Mouse (Mus musculus) T-helper 17 cell (primary cell): ENCODE measurements around the gene Wwox.

Experiments used
- in situ Hi-C, 2 experiments: fragments of 300-600 bp; cut with MboI, MseI; formaldehyde crosslinking; loops; 1 replicate in 1 of 2; 2 replicates in 1 of 2; pipeline ENCODE4 v1.15.1; 2025; ENCODE audit warnings: high pct_unique_total_duplicates in 2 of 2

Gene Wwox

GRCm38 (mm10) chr8:114468526-114469207 lies 29.2 kb downstream of the Wwox start:
- in situ Hi-C loops, result no loop called here

GRCm38 (mm10) chr8:114469208-114469590 lies 29.7 kb downstream of the Wwox start:
- in situ Hi-C loops, result no loop called here

DNA sequence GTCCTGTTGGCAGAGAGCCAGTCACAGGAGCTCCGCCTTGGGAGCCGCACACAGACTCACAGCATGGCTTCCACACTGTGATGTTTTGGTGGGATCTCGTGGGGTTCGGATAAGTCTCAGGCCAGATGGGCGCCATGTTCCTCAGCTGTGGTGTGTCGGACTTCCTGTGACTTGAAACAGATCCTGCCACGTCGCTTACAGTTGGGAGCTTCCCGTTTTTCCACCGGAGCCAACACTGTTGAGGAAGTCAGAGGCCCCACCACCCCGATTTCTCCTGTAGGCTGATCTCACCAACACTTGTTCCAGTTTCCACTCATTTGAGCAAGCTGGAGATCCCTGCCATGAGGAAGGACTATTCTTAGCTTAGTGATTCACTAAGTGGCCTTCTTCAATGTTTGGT lies 34.1 kb downstream of the Wwox start:
- in situ Hi-C loops, result loop anchor here in 1 of 2 experiments (10.0 kb wide), 1 partner anchor 801 kb away; no protein-coding TSS in a partner anchor

- in situ Hi-C loops, result loop anchor here in 1 of 2 experiments (10.0 kb wide), 1 partner anchor 798 kb away; no protein-coding TSS in a partner anchor
These were observed 37.5 kb downstream of the Wwox start for GRCm38 (mm10) chr8:114476919-114477318.

GRCm38 (mm10) chr8:114477790-114478189 lies 38.3 kb downstream of the Wwox start:
- in situ Hi-C loops, result loop anchor here in 1 of 2 experiments (10.0 kb wide), 1 partner anchor 797 kb away; no protein-coding TSS in a partner anchor

GRCm38 (mm10) chr8:114479749-114480148 lies 40.3 kb downstream of the Wwox start:
- in situ Hi-C loops, result loop anchor here in 1 of 2 experiments (10.0 kb wide), 1 partner anchor 795 kb away; no protein-coding TSS in a partner anchor

DNA sequence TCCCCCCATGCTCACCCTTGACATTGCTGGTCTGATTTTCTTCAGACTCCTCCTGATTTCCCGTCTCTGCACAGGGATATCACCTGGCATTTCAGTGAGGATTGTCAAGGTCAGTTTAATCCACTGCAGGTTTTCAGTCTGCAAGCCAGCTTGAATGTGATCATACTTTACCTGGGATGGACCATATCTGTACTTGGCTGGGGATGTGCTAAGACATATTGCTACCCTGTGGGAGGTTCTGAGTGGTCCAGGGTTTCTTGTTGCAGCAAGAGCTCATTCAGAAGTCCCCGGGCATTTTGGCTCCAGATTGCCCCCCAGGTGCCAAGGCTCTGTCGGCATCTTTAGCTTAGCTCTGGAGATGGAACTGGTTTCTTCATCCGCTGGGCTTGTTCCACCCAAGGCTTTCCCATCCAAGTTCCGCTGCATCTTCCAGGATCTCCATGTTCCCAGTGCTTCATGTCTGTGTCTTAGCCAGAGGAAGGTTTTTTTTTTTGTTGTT lies 52.3 kb downstream of the Wwox start:
- in situ Hi-C loops, result no loop called here

GRCm38 (mm10) chr8:114499448-114500144 lies 60.1 kb downstream of the Wwox start:
- in situ Hi-C loops, result loop anchor here in 1 of 2 experiments (10.0 kb wide), 1 partner anchor 825 kb away; no protein-coding TSS in a partner anchor

DNA sequence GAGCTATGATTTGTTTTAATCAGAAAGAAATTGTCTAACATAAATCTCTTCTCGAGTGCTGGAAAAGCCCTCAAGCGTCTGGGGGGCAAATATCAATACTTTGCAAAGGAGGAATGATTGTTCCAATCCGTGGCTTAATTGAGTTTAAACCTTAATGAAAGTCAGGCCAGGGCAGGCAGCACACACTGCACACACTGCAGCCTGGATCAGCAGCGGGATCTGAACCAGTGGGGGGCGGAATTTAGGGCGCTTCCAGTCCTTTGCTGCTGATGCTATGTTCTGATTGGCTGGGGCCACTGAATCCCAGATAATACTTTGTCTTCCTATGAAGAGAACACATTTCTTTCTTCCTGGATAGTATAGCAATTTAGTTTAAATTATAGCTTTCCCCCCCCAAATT lies 62.5 kb downstream of the Wwox start:
- in situ Hi-C loops, result loop anchor here in 1 of 2 experiments (10.0 kb wide), 1 partner anchor 823 kb away; no protein-coding TSS in a partner anchor

DNA sequence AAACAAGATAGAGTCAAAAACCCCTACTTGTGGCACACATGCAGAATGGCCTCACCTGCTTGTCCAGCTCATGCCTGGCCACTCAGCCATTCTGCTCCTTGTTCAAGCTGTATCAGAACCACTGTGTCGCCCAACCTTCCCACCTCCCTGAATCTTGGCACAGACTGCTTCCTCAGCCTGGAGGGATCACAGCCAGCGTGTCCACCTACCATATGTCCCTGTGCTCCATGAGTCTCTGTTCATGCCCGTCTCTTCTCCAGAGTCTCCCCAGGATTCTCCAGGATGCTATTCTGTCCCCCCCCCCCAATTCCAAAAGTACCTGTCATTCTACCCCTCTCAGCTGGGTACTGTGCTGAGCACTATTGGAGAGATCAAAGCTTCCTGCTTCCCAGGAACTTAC lies 63.7 kb downstream of the Wwox start:
- in situ Hi-C loops, result loop anchor here in 1 of 2 experiments (10.0 kb wide), 1 partner anchor 822 kb away; no protein-coding TSS in a partner anchor

GRCm38 (mm10) chr8:114504889-114505288 lies 65.4 kb downstream of the Wwox start:
- in situ Hi-C loops, result loop anchor here in 1 of 2 experiments (10.0 kb wide), 1 partner anchor 820 kb away; no protein-coding TSS in a partner anchor

GRCm38 (mm10) chr8:114505351-114506347 lies 66.2 kb downstream of the Wwox start:
- in situ Hi-C loops, result loop anchor here in 1 of 2 experiments (10.0 kb wide), 1 partner anchor 819 kb away; no protein-coding TSS in a partner anchor

GRCm38 (mm10) chr8:114507404-114507803 lies 67.9 kb downstream of the Wwox start:
- in situ Hi-C loops, result loop anchor here in 1 of 2 experiments (10.0 kb wide), 1 partner anchor 817 kb away; no protein-coding TSS in a partner anchor

DNA sequence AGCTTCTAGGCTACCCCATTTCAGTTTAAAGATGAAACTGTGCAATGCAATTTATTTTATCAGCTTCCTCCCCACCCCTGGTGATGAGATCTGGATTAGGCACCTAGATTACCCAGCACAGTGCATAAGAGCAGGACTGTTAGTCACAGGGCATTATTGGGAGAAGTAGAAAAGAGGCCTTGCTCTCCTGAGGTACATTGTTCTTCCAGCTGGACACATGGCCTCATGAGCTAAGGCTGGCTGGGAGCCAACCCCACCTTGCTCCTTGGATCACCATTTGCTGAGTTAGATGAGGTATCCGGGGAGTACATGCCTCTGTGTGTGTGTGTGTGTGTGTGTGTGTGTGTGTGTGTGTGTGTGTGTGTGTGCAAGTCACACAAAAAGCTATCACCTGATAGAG lies 70.8 kb downstream of the Wwox start:
- in situ Hi-C loops, result no loop called here

DNA sequence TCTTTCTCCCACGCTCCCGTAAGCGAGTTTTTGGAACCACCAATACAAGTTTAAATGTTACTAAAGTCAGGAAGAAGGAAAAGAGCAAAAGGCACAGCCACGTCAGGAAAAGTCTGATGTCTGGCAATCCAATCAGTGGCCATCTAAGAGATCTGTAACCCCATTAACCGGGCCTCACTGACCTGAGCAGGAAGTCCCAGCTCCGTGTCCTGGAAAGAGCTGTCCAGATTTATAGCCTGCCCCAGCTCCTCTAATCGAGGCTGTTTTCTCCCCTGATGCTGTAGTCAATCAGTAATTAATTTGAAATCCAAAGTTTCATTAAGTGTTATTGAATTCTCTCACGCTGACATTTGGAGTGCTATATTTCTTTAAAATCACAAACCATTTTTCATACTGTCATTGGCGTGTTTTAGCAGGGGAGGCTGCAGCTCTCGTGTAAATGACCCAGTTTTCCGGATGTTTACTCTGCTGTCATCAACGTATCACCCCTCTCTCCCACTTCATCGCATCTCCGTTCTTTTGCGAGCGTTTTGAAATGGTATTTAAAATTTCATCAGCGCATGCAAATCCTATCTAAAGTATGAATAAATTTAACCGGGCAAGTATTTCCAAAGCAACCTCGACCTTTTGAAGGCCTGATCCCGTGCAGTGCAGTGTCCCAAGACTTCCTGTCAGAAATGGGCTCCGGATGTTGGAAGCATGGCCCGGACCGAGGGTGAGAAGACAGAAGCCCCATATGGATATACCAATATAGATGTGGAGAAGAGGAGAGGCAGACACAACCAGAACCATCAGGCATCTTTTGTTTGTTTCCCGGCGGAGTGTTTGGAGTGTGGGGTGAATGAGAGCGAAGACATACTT lies 72.8 kb downstream of the Wwox start:
- in situ Hi-C loops, result no loop called here

- in situ Hi-C loops, result no loop called here
These were observed 75.2 kb downstream of the Wwox start for GRCm38 (mm10) chr8:114514692-114515091.

DNA sequence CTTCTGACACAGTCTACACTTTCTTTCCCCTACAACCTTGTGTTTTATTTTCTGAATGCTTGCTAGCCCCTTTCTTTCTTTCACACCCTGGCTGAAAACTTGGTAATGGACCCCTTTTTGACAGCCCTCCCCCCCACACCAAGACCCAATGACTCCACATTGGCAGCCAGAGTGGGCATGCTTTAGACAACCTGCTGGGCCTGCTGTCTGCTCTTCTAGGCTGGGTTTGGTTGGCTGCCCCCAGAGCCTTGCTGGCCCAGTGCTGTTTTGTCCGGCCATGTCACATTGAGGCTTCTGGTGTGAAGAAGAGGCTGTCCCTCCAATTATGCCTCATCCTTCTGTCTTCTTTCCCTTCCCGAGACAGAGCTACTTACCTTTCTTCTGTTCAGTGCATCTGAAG lies 83.6 kb downstream of the Wwox start:
- in situ Hi-C loops, result no loop called here

DNA sequence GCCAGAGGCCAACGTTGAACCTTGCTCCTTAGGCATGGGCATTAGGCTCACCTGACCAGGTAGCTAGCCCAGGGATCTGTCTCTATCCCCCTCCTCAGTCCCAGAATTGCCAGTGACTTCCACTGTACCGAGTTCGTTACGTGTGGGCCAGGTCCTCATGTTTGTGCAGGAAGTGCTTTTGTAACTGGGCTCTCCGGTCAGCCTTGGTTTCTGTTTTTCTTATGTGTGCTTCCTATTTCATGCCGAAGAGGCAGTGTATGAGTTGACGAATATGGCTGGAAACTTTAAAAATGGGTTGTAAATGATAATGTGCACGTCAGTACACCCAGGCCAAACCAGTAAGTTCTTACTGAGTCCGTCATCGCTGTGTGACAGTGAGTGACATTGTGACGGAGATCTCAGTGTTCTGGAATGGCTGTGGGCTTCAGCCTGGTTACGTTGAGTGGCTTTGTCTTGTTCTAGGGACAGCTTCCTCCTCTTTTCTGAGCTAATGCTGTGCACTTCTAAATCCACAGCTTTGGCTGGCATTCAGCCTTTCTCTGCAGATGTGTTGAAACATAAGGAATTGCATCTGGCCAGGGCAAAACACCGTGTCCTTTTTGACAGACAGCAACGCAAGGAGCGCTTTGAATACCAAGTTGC lies 87.3 kb downstream of the Wwox start:
- in situ Hi-C loops, result no loop called here

DNA sequence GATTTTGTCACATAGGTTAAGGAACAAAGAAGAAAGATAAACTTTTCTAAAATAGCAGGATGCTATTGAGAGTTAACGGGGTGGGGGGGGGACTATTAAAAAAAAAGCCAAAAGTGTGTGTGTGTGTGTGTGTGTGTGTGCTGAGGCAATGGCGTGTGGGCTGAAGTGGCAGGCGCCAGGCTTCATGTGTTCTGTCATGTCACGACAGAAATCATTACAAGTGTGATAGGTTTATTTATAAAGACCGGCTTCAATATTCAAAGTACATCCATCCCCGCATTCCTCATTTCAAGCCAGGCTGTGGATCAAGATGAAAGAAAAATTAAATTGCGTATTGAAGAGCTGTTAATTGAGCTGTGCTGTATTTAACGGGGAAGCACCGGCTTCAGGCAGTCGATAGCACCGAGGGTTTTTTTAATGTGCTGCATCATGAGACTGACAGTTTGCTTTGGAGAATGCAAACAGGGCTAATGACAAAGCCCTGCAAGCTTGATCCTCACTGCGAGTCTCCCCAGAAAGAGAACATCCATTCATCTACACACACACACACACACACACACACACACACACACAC lies 88.3 kb downstream of the Wwox start:
- in situ Hi-C loops, result no loop called here
